Mouse (Mus musculus): ENCODE measurements around the gene Dhdh.

- TF ChIP-seq CTCF (IDR thresholded peaks at IDR 0.05; ENCODE audit: insufficient read depth, low read depth, low read length) (no peak), POLR2A (IDR thresholded peaks at IDR 0.05; ENCODE audit: insufficient read depth, low read depth, low read length) (0 out of 2 replicates have a peak, but pooled peaks have one; percentile 10)
Measured at GRCm38 (mm10) chr7:45457204-45458060, 31.2 kb downstream of the Dhdh start.
